Mouse (Mus musculus) kidney, postnatal 36 days (tissue): ENCODE measurements around the gene Diaph3.
"Not testable (repeated sequence)": the region's sequence is repeated elsewhere in the genome, so short reads cannot be mapped to it uniquely, and the experiment has no call there.

Experiments used
- DNase-seq, 2 experiments: peaks; one replicate each; pipeline ENCODE4 v3.0.0; 2021 to 2022; ENCODE audit warnings: mixed read lengths in 2 of 2

The Diaph3 gene

DNA sequence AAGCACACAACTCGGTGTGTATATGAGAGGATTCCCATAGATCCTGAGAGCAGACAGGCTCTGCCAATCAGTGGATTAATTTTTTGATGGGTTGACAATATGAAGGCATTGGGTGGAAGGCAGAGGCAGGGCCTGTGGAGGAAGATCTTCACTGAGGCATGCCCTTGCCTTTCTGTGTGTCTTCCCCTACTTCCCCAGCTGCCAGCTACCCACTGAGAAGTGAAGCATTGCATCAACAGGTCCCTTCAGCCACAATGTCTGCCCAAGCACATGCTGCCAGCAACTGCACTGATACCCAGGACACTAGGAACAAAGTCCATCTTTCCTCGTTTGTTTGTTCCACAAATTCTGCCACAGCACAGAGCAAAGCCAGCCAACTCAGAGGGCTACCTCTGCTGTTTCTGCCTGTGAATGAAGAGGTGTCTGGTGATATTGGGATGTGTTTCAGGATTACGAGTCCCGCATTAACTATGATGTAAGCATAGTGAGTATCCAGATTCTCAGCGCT is 413.4 kb downstream of the Diaph3 start:
- DNase-seq: peak in 1 of 2 experiments; percentile 2

DNA sequence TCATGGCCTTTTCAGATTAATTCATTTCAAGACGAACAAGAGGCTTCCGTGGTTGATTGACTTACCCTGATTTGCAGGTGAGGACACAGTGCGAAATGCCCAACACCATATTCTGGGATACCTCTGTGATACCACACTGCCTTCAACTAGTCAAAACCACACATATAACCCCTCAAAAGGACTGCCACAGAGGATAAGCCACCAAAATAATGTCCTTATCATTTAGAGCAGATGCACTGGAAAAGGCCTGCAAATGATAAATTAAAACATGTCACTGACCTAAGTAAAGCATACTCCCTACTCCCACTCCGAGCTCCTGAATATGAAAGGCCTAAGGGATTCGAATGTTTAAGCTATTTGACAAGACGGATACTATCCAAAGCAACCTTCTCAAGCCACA is 419.3 kb downstream of the Diaph3 start:
- no peak for DNase-seq

DNA sequence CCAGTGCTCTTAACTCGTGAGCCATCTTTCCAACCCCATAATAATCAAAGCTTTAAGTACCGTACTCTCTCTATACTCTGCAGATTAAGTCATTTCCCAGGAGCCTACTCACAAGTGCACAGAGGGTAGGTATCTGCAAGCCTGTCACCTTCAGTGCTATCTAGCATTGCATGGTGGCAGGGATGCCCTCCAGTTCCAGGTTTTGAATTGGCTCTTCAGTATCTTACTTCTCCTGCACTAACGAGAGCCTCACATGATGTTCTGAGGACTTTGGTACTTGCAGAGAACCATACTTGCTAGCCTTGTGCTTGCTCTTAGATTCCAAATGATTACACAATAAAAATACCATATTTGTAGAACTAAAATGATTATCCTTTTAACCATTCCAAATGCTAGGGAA is 420.0 kb downstream of the Diaph3 start:
- DNase-seq: no peak

DNA sequence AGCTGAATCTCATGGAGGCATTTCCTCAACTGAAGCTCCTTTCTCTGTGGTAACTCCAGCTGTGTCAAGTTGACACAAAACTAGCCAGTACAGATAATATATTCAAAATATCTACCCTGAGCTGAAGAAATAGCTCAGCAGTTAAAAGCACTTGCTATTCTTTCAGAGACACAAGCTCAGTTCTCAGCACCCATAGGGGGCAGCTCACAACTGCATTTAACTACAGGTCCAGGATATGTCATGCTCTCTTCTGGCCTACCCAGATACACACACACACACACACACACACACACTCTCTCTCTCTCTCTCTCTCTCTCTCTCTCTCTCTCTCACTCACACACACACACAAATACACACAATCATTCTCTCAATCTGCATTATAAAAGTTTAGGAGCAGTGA is 420.6 kb downstream of the Diaph3 start:
- DNase-seq: not testable (repeated sequence)

DNA sequence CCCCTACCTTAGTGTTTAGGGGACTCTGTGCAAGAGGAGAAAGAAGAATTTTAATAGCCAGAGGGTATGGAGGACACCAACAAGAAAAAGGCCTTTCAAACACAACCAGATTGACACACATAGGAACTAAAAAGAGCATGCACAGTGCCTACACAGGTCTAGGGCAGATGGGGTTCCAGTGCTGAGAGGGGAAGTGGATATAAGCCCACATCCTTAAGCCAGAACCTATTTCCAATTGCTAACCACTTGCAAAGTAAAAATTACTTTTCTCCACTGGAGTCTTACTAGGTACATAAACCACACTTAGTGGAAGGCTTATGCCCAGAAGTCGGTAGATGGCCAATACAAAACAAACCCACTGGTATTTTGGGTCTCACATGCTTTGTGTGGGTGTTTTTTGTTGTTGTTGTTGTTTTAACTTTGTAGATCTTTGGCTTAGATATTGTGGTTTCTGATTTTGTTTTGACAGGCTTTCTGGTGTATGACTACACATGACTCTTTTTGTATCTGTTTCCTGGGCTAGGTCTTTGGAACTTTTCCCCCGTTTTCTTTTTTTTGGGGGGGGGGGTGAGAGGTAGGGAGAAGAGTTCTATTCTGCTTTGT is 426.8 kb downstream of the Diaph3 start:
- no peak for DNase-seq

DNA sequence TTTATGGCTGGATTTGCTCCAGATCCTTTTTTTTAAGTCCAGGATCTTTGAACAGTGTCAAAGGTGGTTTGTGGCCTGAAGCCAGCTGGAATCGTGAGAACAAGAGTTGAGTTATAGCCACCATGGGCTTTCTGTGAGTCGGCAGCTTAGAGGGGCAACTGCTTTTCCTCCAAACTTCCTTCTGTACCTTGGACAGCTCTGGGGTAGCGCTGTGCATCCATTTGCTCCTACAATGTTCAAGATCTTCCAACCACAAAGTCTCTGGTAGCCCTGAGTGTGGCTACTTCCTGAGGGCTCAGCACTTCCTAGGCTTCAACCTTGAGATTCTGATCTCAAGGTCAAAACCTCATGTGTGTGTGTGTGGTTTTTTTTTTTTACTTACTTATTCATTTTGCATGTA is 437.0 kb downstream of the Diaph3 start:
- no peak for DNase-seq

DNA sequence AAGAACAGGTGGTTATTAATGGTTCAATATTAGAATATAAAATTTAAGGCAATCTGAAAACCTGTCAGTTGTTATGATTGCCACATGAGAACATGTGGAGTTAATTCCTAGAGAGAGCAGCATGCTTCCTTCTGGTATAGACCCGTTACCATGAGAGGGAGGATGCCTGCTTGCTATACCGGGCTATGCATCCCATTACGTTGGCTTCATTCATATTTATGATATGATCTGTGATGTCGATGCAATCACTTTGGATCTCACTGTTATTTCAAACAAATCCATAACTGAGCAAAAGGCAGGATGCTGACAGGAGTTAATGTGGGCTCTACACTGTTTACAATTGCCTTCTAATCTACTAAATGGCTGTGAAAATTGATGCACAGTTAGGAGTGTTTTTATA is 439.9 kb downstream of the Diaph3 start:
- no peak for DNase-seq

DNA sequence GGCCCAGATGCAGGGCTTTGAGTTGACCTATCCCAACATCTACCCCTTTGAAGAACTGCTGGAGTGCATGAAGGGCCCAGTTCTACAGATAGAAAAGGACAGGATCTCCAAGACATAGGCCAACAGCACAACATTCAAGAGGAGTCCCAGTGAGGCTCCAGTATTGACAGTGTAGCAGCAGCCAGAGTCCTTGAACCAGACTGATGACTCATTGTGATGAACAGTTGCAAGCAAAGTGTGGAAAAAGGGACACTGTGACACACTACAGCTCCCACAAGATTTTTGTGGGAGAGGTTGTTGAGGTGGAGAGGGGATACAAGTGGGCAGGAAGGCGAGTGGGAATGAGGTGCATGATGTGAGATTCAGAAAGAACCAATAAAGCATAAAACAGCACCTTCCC is 443.1 kb downstream of the Diaph3 start:
- no peak for DNase-seq

DNA sequence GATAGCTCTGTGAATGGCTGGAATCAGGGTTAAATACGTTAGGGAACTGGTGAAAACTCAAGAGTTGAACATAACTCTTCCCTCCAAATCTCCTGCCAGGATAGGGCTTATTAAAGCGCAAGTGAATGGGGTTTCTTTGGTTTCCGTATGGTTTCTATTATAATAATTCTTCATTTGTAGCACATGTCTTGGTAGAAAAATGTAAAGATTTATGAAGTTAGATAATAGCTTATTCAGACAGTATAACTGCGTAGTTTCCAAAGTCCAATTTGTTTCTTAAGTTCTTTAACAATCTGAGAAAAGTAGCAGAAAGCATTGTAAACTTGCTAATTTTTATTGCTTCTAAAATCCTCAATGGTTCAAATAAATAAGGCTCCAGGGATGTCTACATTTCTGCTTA is 448.3 kb downstream of the Diaph3 start:
- DNase-seq: no peak

DNA sequence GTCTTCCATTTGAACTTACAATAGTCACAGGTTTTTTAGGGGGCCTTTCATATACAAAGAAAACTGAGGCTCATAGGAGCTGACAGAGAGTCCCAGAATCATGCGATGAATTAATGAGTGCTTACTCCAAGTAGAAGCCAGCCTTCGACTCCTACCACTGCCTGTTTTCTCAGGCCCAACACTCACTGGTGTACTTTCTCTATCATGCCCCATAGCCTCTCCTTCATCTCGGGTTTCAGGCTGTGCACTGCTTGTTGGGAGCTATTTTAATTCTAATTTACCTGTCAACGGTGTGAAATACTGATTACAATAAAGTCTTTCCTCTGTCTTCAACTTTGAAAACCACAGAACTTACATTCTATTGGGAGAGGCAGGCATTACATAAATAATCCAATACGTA is 449.7 kb downstream of the Diaph3 start:
- no peak for DNase-seq

DNA sequence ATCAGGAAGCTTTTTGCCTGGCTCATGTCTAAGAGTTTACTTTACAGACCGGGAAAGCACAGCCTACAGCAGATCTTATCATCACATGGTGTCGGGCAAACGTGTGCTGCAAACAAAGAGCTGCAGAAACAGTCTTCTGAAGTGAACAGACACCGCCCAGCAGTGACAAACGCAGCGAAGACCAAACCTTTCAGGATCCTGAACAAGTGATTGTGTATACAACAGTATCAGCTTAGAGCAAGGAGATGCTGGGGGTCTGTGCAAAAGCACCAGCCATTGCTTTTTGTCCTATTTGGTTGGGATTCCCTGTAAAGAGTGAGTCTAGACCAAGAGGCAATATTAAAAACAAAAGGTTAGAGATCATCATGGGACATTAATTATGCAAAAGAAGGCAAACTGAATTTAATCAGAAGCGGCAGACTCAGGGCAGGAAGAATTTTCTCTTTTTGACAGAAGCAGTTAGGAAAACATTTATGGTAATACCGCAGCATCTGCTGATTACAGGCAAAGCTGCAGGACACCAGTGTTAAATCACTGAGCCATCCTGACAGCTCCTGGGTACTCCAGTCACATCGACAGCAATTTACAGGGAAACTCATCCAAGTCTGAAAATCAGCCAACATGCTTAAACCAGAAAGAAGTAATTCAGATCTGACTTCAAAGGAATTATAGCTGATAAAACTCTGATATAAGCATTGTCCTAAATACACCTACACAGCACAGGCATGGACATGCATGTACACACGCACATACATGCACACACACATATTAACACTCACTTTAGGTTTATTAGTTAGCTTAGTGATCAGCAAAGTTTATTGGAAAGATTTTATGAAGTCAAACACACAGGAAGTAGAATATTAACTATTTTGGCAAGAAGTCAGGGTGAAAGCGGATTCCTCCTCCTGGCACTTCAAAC is 456.2 kb downstream of the Diaph3 start:
- no peak for DNase-seq

DNA sequence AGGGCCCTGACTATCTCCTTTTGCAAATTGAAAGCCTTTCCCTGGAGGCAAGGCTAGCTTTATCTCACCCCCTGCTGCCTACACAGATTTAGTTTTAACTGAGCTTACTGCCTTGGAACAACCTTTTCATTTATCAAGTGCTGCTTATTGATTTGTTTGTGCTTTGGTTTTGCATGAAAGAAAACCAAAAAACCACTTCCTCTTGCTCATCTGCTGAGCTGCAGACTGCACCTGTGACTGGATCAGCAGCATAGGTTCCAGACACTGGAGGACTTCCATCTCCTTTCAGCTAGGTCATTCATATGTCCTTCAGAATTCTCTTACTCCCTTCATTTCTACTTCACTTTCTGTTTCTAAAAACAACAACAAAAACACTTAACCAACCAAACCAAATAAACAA is 459.1 kb downstream of the Diaph3 start:
- DNase-seq: no peak

DNA sequence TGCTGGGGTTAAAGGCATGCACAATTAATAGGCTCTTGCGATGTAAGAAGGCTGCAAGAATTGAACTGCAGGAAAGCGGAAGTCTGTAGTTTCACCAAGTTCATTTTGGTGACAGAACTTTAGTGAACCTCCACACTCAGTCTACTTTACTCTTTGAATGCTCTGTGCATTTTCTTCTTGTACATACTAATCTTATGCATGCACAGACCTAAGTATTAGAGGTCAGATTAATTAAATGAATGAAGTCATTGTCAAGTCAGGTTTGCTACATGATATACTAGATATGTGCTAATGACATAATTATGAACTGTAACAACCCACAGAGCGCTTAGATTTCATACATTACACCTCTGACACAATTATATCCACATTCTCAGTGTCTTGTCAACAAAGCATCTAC is 462.0 kb downstream of the Diaph3 start:
- no peak for DNase-seq

DNA sequence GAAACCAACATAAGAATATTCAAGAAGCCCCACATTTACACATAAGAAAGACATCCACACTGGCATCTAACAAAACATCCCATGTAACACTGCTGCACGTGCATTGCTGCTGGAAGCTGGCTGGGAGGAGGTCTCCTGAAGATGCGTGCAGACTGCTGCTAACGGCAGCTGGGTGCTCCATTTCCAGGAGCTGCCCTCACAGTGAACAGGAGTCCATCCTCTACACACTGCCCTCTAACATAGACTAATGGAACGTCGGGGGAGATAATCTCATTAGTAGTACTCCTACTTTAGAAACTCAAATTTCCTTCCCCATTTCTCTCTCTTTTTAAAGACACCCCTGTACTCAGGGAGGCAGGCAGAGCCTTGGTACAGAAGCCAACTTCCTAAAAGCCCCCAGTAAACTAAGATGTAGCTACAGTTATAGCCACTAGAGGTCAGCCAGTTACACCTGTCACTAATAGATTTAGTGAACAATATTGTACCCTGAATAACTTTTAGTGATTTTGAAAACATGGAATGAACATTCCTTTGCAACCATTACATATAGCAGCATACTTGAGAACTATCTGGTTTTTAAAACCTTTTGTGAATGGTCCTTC is 462.8 kb downstream of the Diaph3 start:
- DNase-seq: no peak

DNA sequence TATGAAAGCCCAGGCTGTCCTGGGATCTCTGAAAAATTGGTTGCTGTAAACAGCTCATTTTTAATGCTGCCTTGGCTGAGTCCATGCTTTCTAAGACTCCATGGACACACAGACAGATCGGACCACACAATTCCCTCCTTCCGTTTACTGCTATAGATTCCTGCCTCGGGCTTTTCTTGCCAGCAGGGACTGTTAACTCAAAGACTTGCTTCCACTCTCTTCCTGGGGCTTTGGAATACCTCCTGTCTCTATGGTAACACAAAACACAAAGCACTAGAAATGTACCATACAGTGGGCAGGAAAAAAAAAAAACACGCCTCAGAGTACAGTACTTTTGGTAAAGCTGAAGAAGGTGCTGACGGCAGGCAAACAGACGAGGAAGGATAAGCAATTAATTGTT is 464.0 kb downstream of the Diaph3 start:
- no peak for DNase-seq

DNA sequence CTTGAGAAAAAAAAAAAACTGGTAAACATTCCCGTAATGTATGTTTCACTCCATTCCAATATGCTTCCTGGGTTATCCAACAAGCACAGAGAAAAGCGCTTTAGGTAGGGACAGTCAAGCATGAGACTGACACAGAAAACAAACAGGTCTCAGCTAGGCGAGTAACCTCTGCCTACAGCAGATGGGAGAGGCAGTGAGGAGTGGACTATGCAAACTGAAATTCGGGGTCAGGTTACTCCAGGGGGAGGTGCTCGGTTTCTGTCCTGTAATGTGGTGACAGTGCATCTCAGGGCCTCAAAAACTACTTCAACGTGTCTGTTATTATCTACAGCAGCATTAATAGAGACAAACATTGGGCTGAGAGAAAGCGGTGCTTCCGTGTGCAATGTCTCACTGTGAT is 465.7 kb downstream of the Diaph3 start:
- no peak for DNase-seq

DNA sequence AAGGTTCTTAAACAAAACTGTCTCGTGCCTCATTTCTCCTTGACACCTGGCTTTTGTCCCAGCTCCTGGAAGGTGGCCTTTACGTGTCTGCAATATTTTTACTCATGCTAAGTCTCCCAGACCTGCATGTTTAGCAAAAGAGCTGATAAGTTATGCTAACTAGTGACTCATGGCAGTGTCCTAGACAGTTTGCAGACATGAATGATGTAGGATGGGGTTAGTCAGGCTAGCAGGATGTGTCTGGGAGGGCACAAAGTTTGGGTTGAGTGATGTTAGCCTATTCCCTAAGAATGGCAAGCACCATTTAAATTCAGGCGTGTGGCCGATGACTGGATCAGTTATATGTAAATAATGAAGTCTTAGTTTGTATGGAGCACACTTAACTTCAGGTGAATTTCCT is 478.2 kb downstream of the Diaph3 start:
- no peak for DNase-seq

DNA sequence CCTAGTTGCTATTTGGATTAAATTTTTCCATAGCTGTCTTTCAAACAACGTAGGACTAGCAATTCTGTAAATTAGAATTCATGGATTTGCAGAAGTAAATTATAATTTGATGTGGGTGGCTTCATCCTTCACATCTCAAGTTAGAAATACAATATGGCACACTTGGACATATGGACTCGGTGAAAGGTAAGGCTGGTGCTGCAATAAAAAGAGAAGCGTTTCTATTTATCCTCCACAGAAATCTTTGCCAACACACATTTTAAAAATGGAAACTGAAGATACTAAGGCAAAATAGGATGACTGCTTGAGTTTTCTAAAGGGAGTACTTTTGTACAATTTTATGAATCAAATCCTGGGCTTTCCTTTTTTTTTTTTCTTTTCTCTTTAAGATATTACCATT is 480.5 kb downstream of the Diaph3 start:
- no peak for DNase-seq

DNA sequence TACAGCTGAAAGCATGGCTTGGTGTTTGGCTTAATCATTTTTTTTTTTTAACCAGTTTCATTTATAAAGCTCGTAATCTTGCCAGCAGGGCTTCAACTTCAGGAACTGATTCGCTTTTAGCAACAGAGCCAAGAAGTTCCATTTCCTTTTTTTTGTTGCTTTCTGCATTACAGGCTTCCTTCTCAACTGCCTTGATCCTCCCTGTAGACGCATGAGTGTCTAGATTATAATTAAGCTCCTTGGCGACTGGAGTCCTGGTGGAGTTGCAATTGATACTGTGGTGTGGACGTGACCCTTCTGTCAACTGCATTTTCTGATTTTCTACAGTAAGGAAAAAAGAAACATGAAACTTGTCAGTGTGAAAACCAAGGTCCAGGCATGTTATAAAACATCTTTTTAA is 484.8 kb downstream of the Diaph3 start:
- DNase-seq: no peak

DNA sequence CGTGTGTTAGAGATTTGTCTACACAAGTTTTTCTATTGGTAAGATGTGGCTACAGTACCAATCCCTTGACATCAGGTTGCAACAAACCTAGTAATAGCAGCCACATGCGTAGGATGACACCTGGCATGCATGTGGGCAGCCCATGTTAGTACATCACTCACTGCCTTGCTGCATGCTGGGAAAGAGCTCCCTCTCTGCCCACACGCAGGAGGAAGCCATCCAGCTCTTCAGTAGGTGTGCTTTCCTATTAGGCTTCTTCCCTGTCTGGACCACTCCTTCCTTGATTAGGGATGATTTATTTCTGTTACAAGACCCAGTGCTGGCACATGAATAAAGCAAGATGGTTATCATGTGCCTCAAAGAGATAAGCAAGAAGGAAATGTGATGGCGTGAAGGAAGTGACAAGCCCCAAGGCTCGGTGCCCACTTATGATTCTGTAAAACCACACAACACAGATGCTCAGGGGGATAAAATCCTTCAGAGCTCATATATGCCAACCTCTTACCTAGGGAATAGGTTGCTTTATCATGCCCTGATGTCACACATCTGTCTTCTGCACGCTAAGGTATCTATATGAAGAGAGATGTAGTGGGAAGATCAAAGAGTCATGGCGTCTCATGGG is 494.4 kb downstream of the Diaph3 start:
- no peak for DNase-seq

DNA sequence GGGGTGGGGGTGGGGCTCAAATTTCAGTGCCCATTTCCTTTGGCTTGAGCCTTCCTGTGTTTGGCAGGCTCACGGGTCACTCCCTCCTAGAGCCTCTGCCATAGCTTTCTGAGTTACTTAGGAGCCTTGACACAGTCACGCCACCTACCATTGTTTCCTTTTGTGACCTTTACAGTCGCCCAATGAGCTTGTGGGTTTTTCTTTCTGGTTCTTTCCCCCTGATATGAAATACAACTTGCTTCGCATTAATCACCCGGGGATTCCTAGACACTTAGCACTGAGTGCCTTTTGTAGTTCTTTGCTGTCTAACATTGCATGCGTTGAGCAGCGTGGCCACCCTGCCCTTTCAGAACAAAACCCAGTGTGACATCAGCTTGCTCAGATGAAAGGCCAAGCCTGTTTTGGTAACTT is 498.2 kb downstream of the Diaph3 start:
- no peak for DNase-seq

DNA sequence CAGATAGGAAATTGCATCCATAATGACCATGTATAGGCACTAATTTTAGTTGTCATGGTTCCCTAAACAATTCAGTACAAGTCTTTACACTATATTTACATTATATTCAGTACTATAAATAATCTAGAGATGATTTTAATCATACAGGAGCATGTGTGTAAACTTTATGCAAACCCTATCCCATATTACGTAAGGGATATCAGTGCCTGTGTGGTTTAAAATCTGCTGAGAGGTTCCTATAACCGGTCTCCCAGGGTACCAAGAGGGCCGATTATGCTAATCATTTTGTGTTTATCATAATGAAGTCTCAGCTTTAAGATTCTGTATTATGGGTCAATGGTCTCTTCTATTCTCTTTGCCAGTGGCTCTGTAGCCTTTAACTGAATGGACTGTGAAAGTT is 499.2 kb downstream of the Diaph3 start:
- no peak for DNase-seq

DNA sequence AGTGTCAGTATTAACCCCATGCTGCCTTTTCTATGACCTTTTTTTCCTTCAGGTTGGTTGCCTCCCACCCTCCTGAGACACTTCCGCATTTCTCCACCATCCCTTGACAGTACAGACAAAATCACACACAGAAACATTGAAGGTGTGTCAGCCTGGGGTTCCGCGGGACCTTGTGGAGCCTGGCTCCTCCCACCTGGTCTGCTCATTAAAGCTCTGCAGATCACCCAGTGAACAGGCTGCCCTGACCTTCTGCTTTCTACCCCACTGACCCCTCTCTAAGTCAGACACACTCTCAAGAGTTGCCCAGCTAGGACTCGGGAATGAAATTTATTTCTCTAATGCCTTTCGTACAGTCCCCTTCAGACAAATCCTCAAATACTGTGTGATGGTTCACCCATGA is 500.9 kb downstream of the Diaph3 start:
- no peak for DNase-seq
